Mouse (Mus musculus): Measurements from ENCODE around the gene Slc45a2. TPM values are rescaled to one million over a fixed set of nuclear protein-coding genes. Genes with fewer than 3 reads are reported as not detected.

Slc45a2 gene
- polyA plus RNA-seq, 1 experiment from 2014 or later = 0.17 TPM

DNA sequence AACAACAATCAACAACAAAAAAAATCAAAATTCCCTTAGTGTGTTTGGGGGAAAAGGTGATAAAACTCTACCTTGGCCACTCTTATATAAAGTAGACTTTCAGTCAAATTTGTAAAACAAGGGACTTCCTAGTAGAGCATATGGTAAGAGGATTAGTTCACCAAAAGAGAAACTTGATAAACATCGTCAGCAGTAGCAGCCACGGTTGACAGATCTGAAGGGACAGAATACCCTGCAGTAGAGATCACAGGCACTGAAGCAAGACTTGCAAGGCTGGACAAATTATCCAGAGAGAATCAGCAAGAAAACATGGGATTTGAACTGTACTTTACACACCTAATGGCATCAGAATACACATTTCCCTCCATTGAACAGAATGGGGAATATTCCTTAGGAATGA, 14.4 kb downstream of the Slc45a2 start:
- DNase-seq (ENCODE audit: extremely low spot score, low spot score) = no peak
- no peaks in the 10 kb centered on the region for H3K4me1 ChIP-seq

DNA sequence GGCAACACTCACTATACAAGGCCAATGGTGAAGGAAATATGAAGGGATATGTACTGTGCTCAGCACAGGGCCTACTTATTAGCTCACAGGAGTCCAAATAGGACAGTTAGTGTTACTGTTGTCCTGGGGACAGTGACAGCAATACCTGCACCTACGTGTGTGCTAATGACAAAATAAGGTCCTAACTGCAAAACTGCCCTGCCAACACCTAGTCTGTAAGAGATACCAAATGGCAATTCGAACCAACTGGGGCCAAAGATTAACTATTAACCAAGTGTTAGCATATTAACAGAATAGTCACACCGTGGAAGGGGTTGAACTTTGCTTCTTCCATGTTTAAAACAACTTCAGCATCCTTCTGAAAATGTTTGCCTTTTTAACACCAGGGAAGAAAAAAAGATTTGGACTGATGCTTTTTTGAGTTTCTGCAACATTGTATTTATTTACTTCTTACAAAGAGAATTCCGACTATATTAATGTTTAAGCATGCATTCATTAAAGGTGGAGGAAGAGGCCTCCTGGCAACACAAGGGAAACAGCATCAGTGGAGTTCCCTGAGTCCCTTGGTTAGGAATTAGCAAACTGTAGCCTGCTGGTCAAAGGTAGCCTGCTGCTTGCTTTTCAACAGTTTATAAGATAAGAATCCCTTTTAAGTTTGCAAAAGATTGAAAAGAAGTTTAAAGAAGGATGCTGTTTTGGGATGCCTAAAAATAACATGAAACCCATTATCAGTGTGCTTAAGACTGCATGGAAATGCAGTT, 26.5 kb downstream of the Slc45a2 start:
- Histone ChIP-seq H3K36me3 (replicated peaks) (no peaks in the 10 kb centered on the region), H3K9me3 (no peaks in the 10 kb centered on the region), H3K27ac (no peak overlapping the region), H3K4me3 (no peak overlapping the region), H3K4me1 (no peaks in the 10 kb centered on the region), H3K27me3 (ENCODE audit: poor library complexity, severe bottlenecking) (no peaks in the 10 kb centered on the region)
- WGBS = 83% methylated on average over 4 of the region's 4 CpGs
- DNase-seq (ENCODE audit: extremely low spot score, low spot score) = no peak

More for the DNA sequence above, 14.4 kb downstream of the Slc45a2 start:
- Histone ChIP-seq H3K27ac (no peak overlapping the region), H3K9me3 (no peaks in the 10 kb centered on the region), H3K27me3 (ENCODE audit: poor library complexity, severe bottlenecking) (no peaks in the 10 kb centered on the region), H3K4me3 (no peak overlapping the region), H3K36me3 (replicated peaks) (no peaks in the 10 kb centered on the region)
- 30% methylated on average over 2 of the region's 2 CpGs for WGBS

DNA sequence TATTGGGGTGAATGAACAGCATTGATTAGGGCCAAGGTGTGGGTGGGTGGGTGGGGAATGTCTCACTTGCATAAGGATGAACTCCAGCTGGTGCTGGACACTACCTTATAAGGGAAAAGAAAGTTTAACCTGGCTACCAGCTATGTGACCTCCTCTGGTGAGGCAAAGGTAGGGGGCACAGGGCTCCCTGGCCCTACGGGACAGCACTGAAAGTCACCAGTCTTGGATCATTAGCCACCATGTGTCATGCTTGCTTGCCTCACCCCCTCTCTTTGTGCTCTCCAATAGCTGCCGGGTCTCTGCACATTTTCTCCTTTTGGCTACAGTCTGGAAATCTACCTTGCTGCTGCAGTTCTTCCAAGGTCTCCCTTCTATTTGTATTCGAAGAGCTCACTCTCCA, 29.7 kb downstream of the Slc45a2 start:
- Histone ChIP-seq H3K36me3 (replicated peaks) (no peaks in the 10 kb centered on the region), H3K4me3 (no peak overlapping the region), H3K4me1 (peaks cover 3% of the 10 kb centered on the region; the same call in 1 of the 2 replicates), H3K27me3 (ENCODE audit: poor library complexity, severe bottlenecking) (peaks cover 23% of the 10 kb centered on the region), H3K27ac (no peak overlapping the region), H3K9me3 (no peaks in the 10 kb centered on the region)
- WGBS = 87% methylated on average over 3 of the region's 3 CpGs
- no peak for DNase-seq (ENCODE audit: extremely low spot score, low spot score)

DNA sequence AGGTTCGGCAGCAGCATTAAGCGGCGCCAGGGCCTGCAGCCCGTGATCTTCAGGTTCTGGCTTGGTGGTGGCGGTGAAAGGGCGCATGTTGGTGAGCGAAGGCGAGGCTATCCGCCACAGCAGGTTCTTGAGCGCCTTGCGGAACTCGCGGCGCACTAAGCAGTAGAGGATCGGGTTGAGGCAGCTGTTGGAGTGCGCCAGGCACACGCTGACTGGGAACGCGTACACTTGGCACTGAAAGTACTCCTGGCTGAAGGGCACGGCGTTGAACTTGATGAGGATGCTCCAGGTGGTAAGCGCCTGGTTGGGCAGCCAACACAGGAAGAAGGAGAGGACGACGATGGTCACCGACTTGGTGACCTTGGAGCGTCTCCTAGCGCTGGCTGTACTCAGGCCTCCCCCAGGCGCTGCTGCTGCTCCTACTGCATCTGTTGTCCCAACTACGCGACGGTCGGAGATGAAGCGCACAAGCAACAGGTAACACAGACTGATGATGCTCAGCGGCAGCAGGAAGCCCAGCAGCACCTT, 35.5 kb downstream of the Slc45a2 start:
- Histone ChIP-seq H3K36me3 (replicated peaks) (no peaks in the 10 kb centered on the region), H3K27me3 (ENCODE audit: poor library complexity, severe bottlenecking) (peaks cover 70% of the 10 kb centered on the region), H3K9me3 (no peaks in the 10 kb centered on the region), H3K4me1 (peaks cover 26% of the 10 kb centered on the region), H3K27ac (no peak overlapping the region), H3K4me3 (peak overlapping the region; percentile 47)
- 5% methylated on average over 34 of the region's 34 CpGs for WGBS
- no peak for DNase-seq (ENCODE audit: extremely low spot score, low spot score)

DNA sequence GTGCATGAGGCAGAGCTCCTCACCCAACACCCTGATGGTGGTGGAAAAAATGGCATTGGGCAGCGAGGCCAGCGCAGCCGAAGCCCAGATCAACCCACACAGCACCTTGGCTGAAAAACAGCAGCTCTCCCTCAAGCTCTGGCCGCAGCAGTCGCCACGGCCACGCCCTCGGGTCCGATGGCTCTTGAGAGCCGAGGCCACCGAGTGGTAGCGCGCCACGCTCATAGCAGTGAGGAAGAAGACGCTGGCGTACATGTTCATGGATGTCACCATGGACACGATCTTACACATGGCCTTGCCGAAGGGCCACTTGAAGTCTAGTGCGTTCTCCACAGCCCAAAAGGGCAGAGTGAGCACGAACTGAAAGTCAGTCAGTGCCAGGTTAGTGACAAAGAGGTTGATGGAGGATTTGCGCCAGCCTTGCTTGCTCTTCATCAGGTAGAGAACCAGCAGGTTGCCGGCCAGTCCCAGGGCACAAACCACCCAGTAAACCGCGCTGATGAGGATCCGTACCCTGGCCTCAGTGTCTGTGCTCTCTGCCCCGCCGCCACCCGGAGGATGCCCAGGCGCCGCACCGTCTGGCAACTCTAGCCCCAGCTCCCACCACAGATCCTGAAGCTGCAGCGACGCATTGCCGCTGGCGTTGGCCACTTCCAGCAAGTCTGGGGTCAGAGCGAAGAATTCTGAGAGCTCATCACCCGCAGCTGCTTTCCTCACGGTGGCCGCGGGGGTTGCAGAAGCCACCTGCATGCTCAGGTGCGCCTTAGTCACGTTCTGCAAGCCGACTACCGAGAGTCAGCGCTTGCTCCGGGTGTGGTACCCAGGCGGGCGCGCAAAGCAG, 36.2 kb downstream of the Slc45a2 start:
- 2% methylated on average over 49 of the region's 49 CpGs for WGBS
- H3K9me3 ChIP-seq = no peaks in the 10 kb centered on the region
- H3K27ac ChIP-seq = no peak overlapping the region
- H3K4me1 ChIP-seq = peaks cover 26% of the 10 kb centered on the region
- no peaks in the 10 kb centered on the region for H3K36me3 ChIP-seq (replicated peaks)
- peak; percentile 25 for DNase-seq (ENCODE audit: extremely low spot score, low spot score)
- peaks cover 70% of the 10 kb centered on the region for H3K27me3 ChIP-seq (ENCODE audit: poor library complexity, severe bottlenecking)
- H3K4me3 ChIP-seq = peak overlapping the region; percentile 47

DNA sequence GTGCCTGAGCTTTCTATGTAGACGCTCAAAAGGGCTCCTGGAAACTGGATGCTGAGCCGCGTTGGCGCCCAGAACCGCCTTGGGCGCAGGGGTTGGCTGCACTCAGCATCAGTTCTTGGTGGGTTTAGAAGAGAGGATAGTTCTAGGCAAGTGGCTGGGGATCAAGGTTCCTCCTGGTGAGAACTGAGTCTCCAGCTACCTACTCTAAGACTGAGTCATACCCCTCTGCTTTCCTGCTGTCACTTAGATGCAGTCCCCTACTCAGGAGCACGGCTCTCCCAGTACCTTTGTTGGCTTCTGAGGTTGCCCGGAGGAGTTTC, 36.8 kb downstream of the Slc45a2 start:
- H3K4me3 ChIP-seq = peak overlapping the region; percentile 47
- 3% methylated on average over 8 of the region's 8 CpGs for WGBS
- H3K9me3 ChIP-seq = no peaks in the 10 kb centered on the region
- H3K4me1 ChIP-seq = peaks cover 26% of the 10 kb centered on the region
- H3K36me3 ChIP-seq (replicated peaks) = no peaks in the 10 kb centered on the region
- H3K27me3 ChIP-seq (ENCODE audit: poor library complexity, severe bottlenecking) = peaks cover 70% of the 10 kb centered on the region
- no peak for DNase-seq (ENCODE audit: extremely low spot score, low spot score)
- no peak overlapping the region for H3K27ac ChIP-seq

DNA sequence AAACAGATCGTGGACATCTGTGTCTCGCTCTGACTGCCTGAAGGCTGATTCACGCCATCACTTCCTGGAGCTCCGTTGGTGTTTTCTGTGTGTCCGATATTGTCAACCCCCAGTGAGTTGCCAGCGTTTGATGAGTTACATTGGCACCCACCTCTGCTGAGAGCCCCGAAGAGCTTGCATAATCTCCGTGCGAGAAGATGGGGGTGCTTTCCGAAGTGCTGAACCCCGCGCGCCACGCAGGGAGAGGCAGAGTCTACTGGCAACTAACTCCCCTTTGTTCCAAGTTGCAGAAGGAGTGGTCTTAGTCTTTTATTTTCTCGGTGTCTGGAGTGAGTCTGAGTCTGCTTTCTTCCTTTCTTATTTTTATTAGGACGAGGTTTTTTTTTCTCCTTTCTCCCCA, 37.2 kb downstream of the Slc45a2 start, which contains the start of gene Rxfp3:
Gene Rxfp3, minus strand, starts transcription at position 281 of the 400 bp plus-strand sequence.
- Histone ChIP-seq H3K9me3 (no peaks in the 10 kb centered on the region), H3K4me1 (peaks cover 26% of the 10 kb centered on the region), H3K27ac (no peak within 1 kb of the TSS), H3K36me3 (replicated peaks) (no peaks in the 10 kb centered on the region), H3K4me3 (peak within 1 kb of the TSS; percentile 47), H3K27me3 (ENCODE audit: poor library complexity, severe bottlenecking) (peaks cover 70% of the 10 kb centered on the region)
- WGBS = 3% methylated on average over 16 of the region's 16 CpGs
- DNase-seq (ENCODE audit: extremely low spot score, low spot score) = no peak

DNA sequence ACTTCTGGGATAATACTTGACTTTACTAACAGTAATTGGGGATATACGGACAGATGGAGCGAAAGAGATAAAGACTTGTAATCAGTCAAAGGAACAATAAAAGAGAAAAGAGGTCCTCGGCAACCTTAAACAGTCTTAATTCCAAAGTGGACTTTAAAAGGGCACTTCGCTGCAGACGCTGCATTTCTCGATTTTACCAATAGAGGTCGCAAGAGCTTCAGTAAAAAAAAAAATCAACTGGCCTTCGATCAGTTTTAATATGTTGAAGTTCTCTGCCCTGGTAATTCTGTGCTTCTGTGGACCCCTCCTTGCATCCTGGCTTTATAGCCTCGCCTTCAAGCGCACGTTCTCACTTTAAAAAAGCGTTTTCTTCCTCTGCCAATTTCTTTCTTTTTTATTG, 38.0 kb downstream of the Slc45a2 start:
- Histone ChIP-seq H3K36me3 (replicated peaks) (no peaks in the 10 kb centered on the region), H3K27me3 (ENCODE audit: poor library complexity, severe bottlenecking) (peaks cover 65% of the 10 kb centered on the region), H3K4me3 (no peak overlapping the region), H3K9me3 (no peaks in the 10 kb centered on the region), H3K27ac (no peak overlapping the region), H3K4me1 (peaks cover 23% of the 10 kb centered on the region)
- 4% methylated on average over 12 of the region's 12 CpGs for WGBS
- peak; percentile 28 for DNase-seq (ENCODE audit: extremely low spot score, low spot score)

DNA sequence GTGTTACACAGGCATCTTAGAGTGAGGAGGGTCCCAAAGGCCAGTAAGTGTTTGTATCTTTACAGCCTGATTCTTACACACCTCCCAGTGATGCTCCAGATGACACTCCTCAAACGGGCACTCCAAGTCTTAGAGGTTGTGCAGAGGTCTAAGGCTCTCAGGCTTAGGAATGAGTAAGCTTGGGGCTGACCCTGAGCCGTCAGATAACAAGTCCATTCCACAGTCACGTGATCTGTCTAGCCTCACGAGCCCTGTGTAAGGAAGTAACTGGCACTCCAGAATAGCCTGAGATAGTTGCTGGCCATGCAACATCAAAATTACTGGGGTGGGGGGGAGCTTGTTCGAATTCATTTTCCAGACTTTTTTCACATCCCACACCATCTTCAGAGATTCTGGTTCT, 39.5 kb downstream of the Slc45a2 start:
- WGBS = 74% methylated on average over 5 of the region's 5 CpGs

DNA sequence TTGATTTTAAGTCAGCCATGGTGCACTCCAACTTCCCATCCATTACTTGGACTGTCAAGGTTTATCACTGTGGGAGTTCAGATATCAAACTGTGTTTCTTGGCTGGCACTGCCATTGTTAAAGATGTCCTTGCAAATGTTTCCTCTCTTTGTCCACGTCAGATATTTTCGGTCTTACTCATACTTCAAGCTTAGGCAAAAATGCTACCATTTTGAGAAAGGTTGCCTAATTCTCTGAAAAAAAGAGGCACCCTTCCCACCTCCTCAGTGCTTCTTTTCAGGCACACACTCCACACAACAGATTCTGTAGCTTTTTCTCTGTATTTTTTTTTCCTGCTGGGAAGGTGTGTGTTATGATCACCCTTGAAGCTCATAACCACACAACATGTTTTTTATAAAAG, 40.7 kb downstream of the Slc45a2 start:
- Histone ChIP-seq H3K9me3 (no peaks in the 10 kb centered on the region), H3K4me3 (no peak overlapping the region), H3K27me3 (ENCODE audit: poor library complexity, severe bottlenecking) (peaks cover 38% of the 10 kb centered on the region), H3K27ac (no peak overlapping the region), H3K36me3 (replicated peaks) (no peaks in the 10 kb centered on the region), H3K4me1 (peaks cover 16% of the 10 kb centered on the region)
- no peak for DNase-seq (ENCODE audit: extremely low spot score, low spot score)
- WGBS = 93% methylated on average over 2 of the region's 2 CpGs

More for the DNA sequence above, 39.5 kb downstream of the Slc45a2 start:
- no peaks in the 10 kb centered on the region for H3K9me3 ChIP-seq
- no peaks in the 10 kb centered on the region for H3K36me3 ChIP-seq (replicated peaks)
- H3K4me3 ChIP-seq = no peak overlapping the region
- no peak for DNase-seq (ENCODE audit: extremely low spot score, low spot score)
- peaks cover 23% of the 10 kb centered on the region for H3K4me1 ChIP-seq
- H3K27ac ChIP-seq = no peak overlapping the region
- H3K27me3 ChIP-seq (ENCODE audit: poor library complexity, severe bottlenecking) = peaks cover 49% of the 10 kb centered on the region

DNA sequence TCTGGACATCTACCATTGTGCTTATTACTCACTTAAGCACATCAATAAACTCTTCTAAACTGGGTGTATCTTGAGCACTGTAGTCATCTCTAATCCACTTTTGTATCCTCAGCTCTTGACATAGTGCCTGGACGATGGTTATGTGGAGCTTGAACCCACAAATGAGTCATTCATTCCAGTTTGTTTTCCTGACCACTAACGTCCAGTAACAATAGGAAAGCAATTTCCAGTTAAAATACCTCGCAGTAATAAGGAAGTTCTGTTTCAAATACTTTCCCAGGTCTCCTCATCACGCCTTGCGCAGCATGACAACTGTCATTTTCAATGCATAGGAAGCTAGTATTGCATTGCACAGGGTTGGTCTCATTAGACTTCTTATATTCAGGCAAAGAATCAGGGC, 42.3 kb downstream of the Slc45a2 start:
- 88% methylated on average over 5 of the region's 5 CpGs for WGBS
- H3K9me3 ChIP-seq = no peaks in the 10 kb centered on the region
- no peak for DNase-seq (ENCODE audit: extremely low spot score, low spot score)
- H3K27me3 ChIP-seq (ENCODE audit: poor library complexity, severe bottlenecking) = peaks cover 22% of the 10 kb centered on the region
- no peak overlapping the region for H3K4me3 ChIP-seq
- no peaks in the 10 kb centered on the region for H3K36me3 ChIP-seq (replicated peaks)
- H3K4me1 ChIP-seq = peaks cover under 1% of the 10 kb centered on the region; the same call in 1 of the 2 replicates
- no peak overlapping the region for H3K27ac ChIP-seq

DNA sequence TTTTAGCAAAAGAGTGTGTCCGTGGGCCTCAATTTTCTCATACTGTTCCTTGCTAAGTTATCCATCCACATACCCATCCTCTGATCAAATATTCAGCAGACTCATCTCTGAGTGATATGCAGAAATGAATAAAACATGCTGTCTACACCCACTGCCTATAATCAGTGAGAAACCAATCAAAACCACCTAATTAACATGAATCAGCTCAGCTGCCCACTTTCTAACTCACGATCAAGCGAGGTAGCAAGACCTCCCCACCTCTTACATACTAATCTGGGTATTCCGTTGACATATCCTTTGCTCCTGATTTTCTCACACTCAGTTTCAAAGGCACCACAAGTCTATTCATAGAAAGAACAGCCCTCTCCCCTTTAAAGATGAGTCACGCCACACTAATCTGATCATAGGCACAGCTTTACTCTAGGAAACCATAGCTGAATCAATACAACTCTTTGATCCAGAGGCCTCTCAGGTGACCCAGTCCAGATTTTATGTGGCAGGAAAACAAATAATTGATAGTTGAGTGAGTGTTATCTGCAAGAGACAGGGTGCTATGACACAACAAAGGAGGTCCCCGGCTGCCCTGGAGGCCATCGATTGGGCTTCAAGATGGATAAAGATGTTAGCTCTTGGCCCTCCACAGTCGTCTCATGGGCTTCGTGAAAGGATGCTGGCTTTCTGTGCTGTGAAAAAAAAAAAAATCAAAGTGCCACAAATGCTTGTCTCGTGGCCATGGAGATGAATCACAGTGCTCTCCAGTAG, 53.3 kb downstream of the Slc45a2 start:
- Histone ChIP-seq H3K27ac (no peak overlapping the region), H3K27me3 (ENCODE audit: poor library complexity, severe bottlenecking) (no peaks in the 10 kb centered on the region), H3K4me3 (no peak overlapping the region), H3K9me3 (no peaks in the 10 kb centered on the region), H3K36me3 (replicated peaks) (no peaks in the 10 kb centered on the region), H3K4me1 (no peaks in the 10 kb centered on the region)
- DNase-seq (ENCODE audit: extremely low spot score, low spot score) = no peak
- WGBS = 79% methylated on average over 10 of the region's 10 CpGs
